Mouse (Mus musculus) embryonic fibroblast, embryonic 13.5 days (primary cell): Measurements from ENCODE around the gene Yipf7.

Source experiments
- CTCF ChIP-seq: IDR thresholded peaks from 2 replicates; pipeline ENCODE4 v1.5.1; 2011; ENCODE audit warnings: mild to moderate bottlenecking, control low read depth, low read length, moderate library complexity, borderline replicate concordance; ENCODE audit not compliant: insufficient read depth
- POLR2A ChIP-seq: IDR thresholded peaks from 2 replicates; pipeline ENCODE4 v1.6.1; 2011; ENCODE audit warnings: low read depth, mild to moderate bottlenecking, control low read depth, low read length, moderate library complexity

- TF ChIP-seq CTCF (no peak), POLR2A (no peak)
Measured at GRCm38 (mm10) chr5:69522064-69522463, 20.4 kb downstream of the Yipf7 start.
